Mouse (Mus musculus) MEL (cell line): ENCODE measurements around the gene Abhd17a. TPM values are rescaled to one million over a fixed set of nuclear protein-coding genes. Genes with fewer than 3 reads are reported as not detected.
A peak's percentile ranks its signal among the peaks of the same experiment; 100 is the strongest.

Experiments
- DNase-seq: peaks from one replicate; pipeline ENCODE4 v3.0.0; 2011; ENCODE audit warnings: low read depth, low spot score
- H3K27ac ChIP-seq: 2 replicates; pipeline ENCODE4 v1.5.1; 2012; ENCODE audit warnings: low read depth, mild to moderate bottlenecking, control low read depth, low read length, moderate library complexity; ENCODE audit not compliant: control insufficient read depth
- H3K27me3 ChIP-seq, 2 experiments: fragments of 150-350 bp in 1 of 2; sonication (generic) in 1 of 2; 2 replicates each; pipeline ENCODE4 v1.6.1; 2012; ENCODE audit warnings: low read length in 2 of 2, mild to moderate bottlenecking in 2 of 2, improper control_type of control experiment in 1 of 2, moderate library complexity in 1 of 2; ENCODE audit not compliant: insufficient read depth in 2 of 2, control insufficient read depth in 1 of 2
- H3K36me3 ChIP-seq, 2 experiments: 2 replicates each; pipeline ENCODE4 v1.6.1; 2012 to 2014; ENCODE audit warnings: low read length in 2 of 2, improper control_type of control experiment in 1 of 2, inconsistent platforms in 1 of 2, mild to moderate bottlenecking in 1 of 2; ENCODE audit not compliant: insufficient read depth in 2 of 2, control insufficient read depth in 1 of 2
- H3K4me1 ChIP-seq, 2 experiments: fragments of 150-350 bp in 1 of 2; sonication (generic) in 1 of 2; 2 replicates each; pipeline ENCODE4 v1.6.1; 2012; ENCODE audit warnings: low read length in 2 of 2, improper control_type of control experiment in 1 of 2, mild to moderate bottlenecking in 1 of 2; ENCODE audit not compliant: insufficient read depth in 2 of 2, control insufficient read depth in 1 of 2
- H3K4me3 ChIP-seq, 2 experiments: fragments of 150-350 bp in 1 of 2; sonication (generic) in 1 of 2; 2 replicates each; pipeline ENCODE4 v1.5.1; 2012; ENCODE audit warnings: low read depth in 2 of 2, low read length in 2 of 2, mild to moderate bottlenecking in 2 of 2, moderate library complexity in 2 of 2, control low read depth in 1 of 2, improper control_type of control experiment in 1 of 2; ENCODE audit not compliant: control insufficient read depth in 1 of 2, insufficient read depth in 1 of 2
- H3K79me2 ChIP-seq: 2 replicates; pipeline ENCODE4 v1.6.1; 2012; ENCODE audit warnings: mild to moderate bottlenecking, low read length, moderate library complexity; ENCODE audit not compliant: control insufficient read depth, poor library complexity, insufficient read depth
- H3K9ac ChIP-seq: 2 replicates; pipeline ENCODE4 v1.6.1; 2012; ENCODE audit warnings: low read depth, mild to moderate bottlenecking, control low read depth, low read length, moderate library complexity; ENCODE audit not compliant: control insufficient read depth, poor library complexity, severe bottlenecking
- H3K9me3 ChIP-seq: fragments of 150-350 bp; sonication (generic); replicated peaks from 2 replicates; pipeline ENCODE4 v1.6.1; 2012; ENCODE audit warnings: mild to moderate bottlenecking, low read length, improper control_type of control experiment, moderate library complexity; ENCODE audit not compliant: insufficient read depth
- CHD1 ChIP-seq: IDR thresholded peaks from 2 replicates; pipeline ENCODE4 v1.6.1; 2012; ENCODE audit warnings: low read depth, mild to moderate bottlenecking, inconsistent platforms, low read length, improper control_type of control experiment
- CHD2 ChIP-seq: IDR thresholded peaks from 2 replicates; pipeline ENCODE4 v1.6.1; 2011; ENCODE audit warnings: low read length, improper control_type of control experiment
- E2F4 ChIP-seq: IDR thresholded peaks from 2 replicates; pipeline ENCODE4 v1.6.1; 2011; ENCODE audit warnings: low read depth, low read length, improper control_type of control experiment, borderline replicate concordance
- ELF1 ChIP-seq: IDR thresholded peaks from 2 replicates; pipeline ENCODE4 v1.6.1; 2014; ENCODE audit warnings: low read depth, mild to moderate bottlenecking, inconsistent platforms, low read length, improper control_type of control experiment, moderate library complexity
- EP300 ChIP-seq, 2 experiments: IDR thresholded peaks; 2 replicates each; pipeline ENCODE4 v1.6.1; 2011; ENCODE audit warnings: improper control_type of control experiment in 2 of 2, low read length in 2 of 2, low read depth in 1 of 2, mild to moderate bottlenecking in 1 of 2
- ETS1 ChIP-seq: IDR thresholded peaks from 2 replicates; pipeline ENCODE4 v1.6.1; 2012; ENCODE audit warnings: low read depth, mild to moderate bottlenecking, inconsistent platforms, low read length, improper control_type of control experiment, moderate library complexity
- KAT2A ChIP-seq: conservative IDR thresholded peaks from 2 replicates; pipeline ENCODE4 v1.6.1; 2012; ENCODE audit warnings: low read depth, low read length, improper control_type of control experiment, inconsistent platforms
- MAZ ChIP-seq: IDR thresholded peaks from 2 replicates; pipeline ENCODE4 v1.6.1; 2012; ENCODE audit warnings: low read depth, mild to moderate bottlenecking, inconsistent platforms, low read length, improper control_type of control experiment
- RCOR1 ChIP-seq: IDR thresholded peaks from 2 replicates; pipeline ENCODE4 v1.6.1; 2012; ENCODE audit warnings: low read depth, mild to moderate bottlenecking, inconsistent platforms, low read length, improper control_type of control experiment
- TAL1 ChIP-seq: IDR thresholded peaks from 2 replicates; pipeline ENCODE4 v1.6.1; 2012; ENCODE audit warnings: mild to moderate bottlenecking, inconsistent platforms, low read length, moderate library complexity, mixed read lengths
- TCF12 ChIP-seq: IDR thresholded peaks from 2 replicates; pipeline ENCODE4 v1.6.1; 2014; ENCODE audit warnings: low read depth, mild to moderate bottlenecking, inconsistent platforms, low read length, improper control_type of control experiment, moderate library complexity
- UBTF ChIP-seq: IDR thresholded peaks from 2 replicates; pipeline ENCODE4 v1.6.1; 2012; ENCODE audit warnings: low read depth, mild to moderate bottlenecking, inconsistent platforms, low read length, improper control_type of control experiment, moderate library complexity, borderline replicate concordance; ENCODE audit not compliant: insufficient read depth
- USF2 ChIP-seq, 2 experiments: IDR thresholded peaks; 2 replicates each; pipeline ENCODE4 v1.6.1; 2011 to 2012; ENCODE audit warnings: improper control_type of control experiment in 2 of 2, low read length in 2 of 2, borderline replicate concordance in 1 of 2, inconsistent platforms in 1 of 2, low read depth in 1 of 2, mild to moderate bottlenecking in 1 of 2; ENCODE audit not compliant: insufficient read depth in 1 of 2
- ZMIZ1 ChIP-seq: IDR thresholded peaks from 2 replicates; pipeline ENCODE4 v1.6.1; 2012; ENCODE audit warnings: low read depth, mild to moderate bottlenecking, inconsistent platforms, low read length, improper control_type of control experiment, moderate library complexity
- ZNF384 ChIP-seq: IDR thresholded peaks from 2 replicates; pipeline ENCODE4 v1.6.1; 2012; ENCODE audit warnings: low read depth, mild to moderate bottlenecking, inconsistent platforms, low read length, improper control_type of control experiment
- polyA plus RNA-seq, 2 experiments: library from polyadenylated mRNA; stranded (reverse) in 1 of 2; unstranded in 1 of 2; fragments of >175 nt in 1 of 2; fragments of >200 nt in 1 of 2; gene quantifications; 2 replicates each; pipeline versions ENCODE4 v1.2.1 to v1.2.4; 2012; ENCODE audit warnings: low replicate concordance in 2 of 2, low read depth in 1 of 2; ENCODE audit not compliant: insufficient read length in 2 of 2, insufficient read depth in 1 of 2, missing spikeins in 1 of 2
- total RNA-seq: library from RNA; depleted of rRNA; stranded (reverse); fragments of 300-350 nt; gene quantifications from 2 replicates; pipeline ENCODE4 v1.2.3, GENCODE M21; 2012

The Abhd17a gene
- total and polyA plus RNA-seq, 3 experiments, result 96.2 to 136 (median 98.5) TPM

DNA sequence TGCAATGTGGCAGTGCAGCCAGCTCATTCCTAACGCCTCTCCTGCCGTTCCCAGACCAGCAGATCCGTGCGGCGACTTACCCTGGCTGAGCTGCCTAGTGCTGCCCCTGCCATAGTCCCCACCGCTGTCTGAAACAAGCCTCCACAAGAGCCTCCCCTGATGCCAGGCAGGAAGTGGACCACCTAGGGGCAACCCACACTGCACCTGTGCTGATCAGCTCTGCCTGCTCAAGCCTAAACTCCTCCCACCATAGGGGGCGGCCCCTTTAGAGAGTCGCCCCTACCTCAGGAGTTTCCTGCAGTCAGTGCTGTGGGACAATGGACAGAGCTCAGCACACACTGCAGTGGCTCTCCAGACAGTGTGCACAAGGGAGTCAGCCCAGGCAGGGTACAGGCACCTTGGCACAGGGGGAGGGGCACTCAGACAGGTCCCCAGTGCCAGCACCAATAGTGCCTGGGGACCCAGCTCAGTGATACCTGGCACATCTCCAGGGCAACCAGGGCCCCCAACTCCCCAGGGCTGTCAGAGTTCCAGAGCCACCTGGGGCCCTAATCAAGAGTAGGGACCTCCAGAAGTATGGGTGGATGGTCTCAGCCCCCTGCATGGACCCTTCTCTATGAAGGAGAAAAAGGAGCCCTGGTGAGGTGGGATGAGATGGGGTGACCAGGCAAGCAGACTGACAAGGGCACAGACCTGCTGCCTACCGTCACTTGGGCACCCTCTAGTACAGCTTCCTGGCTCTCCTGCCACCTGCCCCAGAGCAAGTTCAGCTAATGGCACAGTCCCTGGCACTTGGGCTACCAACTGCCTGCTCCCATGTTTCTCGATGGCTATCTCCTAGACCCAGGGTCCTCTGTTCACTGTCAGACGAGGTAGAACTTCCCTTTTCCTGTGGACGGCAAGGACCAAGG lies 5.2 kb downstream of the Abhd17a start:
- Histone ChIP-seq H3K36me3 (no peaks in the 10 kb centered on the region; a peak in 1 of 4 replicates), H3K4me3 (no peak overlapping the region), H3K4me1 (peaks cover 5 to 13% of the 10 kb centered on the region in 2 experiments; a peak in 3 of 4 replicates), H3K9ac (no peak overlapping the region), H3K27ac (no peak overlapping the region), H3K27me3 (no peaks in the 10 kb centered on the region), H3K79me2 (peaks cover 33% of the 10 kb centered on the region), H3K9me3 (no peaks in the 10 kb centered on the region)
- TF ChIP-seq TAL1 (peak; percentile 29; the same call in 1 of the 2 replicates), CHD2 (no peak)
- peak; percentile 43 for DNase-seq

- H3K27ac ChIP-seq, result no peak overlapping the region
- H3K79me2 ChIP-seq, result peaks cover 24% of the 10 kb centered on the region
- H3K9ac ChIP-seq, result no peak overlapping the region
- H3K4me1 ChIP-seq, result peaks cover 9 to 18% of the 10 kb centered on the region in 2 experiments; a peak in 3 of 4 replicates
- DNase-seq, result no peak
- H3K9me3 ChIP-seq, result no peaks in the 10 kb centered on the region
- H3K27me3 ChIP-seq, result no peaks in the 10 kb centered on the region
- TF ChIP-seq ELF1 (no peak), ZMIZ1 (no peak), CHD2 (no peak), TCF12 (no peak), ZNF384 (no peak), USF2 (IDR thresholded peaks at IDR 0.05; ENCODE audit: borderline replicate concordance in 1 of 2, insufficient read depth in 1 of 2, low read depth in 1 of 2, low read length in 2 of 2) (no peak), KAT2A (no peak), CHD1 (no peak), RCOR1 (no peak), MAZ (no peak), ETS1 (no peak), EP300 (IDR thresholded peaks at IDR 0.05; ENCODE audit: low read depth in 1 of 2, low read length in 2 of 2) (no peak), UBTF (no peak), E2F4 (no peak)
- TF ChIP-seq, all 39 proteins: peak for 0
- no peak overlapping the region for H3K4me3 ChIP-seq
- H3K36me3 ChIP-seq, result peaks cover 0 to 4% of the 10 kb centered on the region in 2 experiments; a peak in 2 of 4 replicates
Observed at GRCm38 (mm10) chr10:80584045-80584488, 6.1 kb downstream of the Abhd17a start.
